Mouse (Mus musculus) hindbrain, embryonic 16.5 days (tissue): ENCODE results near the gene Fam131b. TPM values are rescaled to one million over a fixed set of nuclear protein-coding genes. Genes with fewer than 3 reads are reported as not detected.

Experiments used
- ATAC-seq: fragments of 200-750 bp; cut with Nextera tagmentation; 2 replicates; pipeline ENCODE4 v1.8.0; 2017; ENCODE audit warnings: moderate TSS enrichment, moderate library complexity
- H3K27ac ChIP-seq: fragments of 300-500 bp; sonication (generic); 2 replicates; pipeline ENCODE4 v1.5.1; 2014; ENCODE audit warnings: low read depth, mild to moderate bottlenecking, control low read depth, low read length, moderate library complexity
- H3K27me3 ChIP-seq: fragments of 300-500 bp; sonication (generic); replicated peaks from 2 replicates; pipeline ENCODE4 v1.6.1; 2014; ENCODE audit warnings: low read length; ENCODE audit not compliant: control insufficient read depth, insufficient read depth
- H3K36me3 ChIP-seq: fragments of 300-500 bp; sonication (generic); 2 replicates; pipeline ENCODE4 v1.6.1; 2014; ENCODE audit warnings: mild to moderate bottlenecking, low read length, moderate library complexity, mixed read lengths; ENCODE audit not compliant: control insufficient read depth, insufficient read depth
- H3K4me1 ChIP-seq: fragments of 300-500 bp; sonication (generic); 2 replicates; pipeline ENCODE4 v1.6.1; 2014; ENCODE audit warnings: low read depth, low read length; ENCODE audit not compliant: control insufficient read depth, insufficient read depth
- H3K4me2 ChIP-seq: fragments of 300-500 bp; sonication (generic); 2 replicates; pipeline ENCODE4 v1.6.1; 2014; ENCODE audit warnings: mild to moderate bottlenecking, low read length, control low read depth, moderate library complexity
- H3K4me3 ChIP-seq: fragments of 300-500 bp; sonication (generic); 2 replicates; pipeline ENCODE4 v1.5.1; 2014; ENCODE audit warnings: mild to moderate bottlenecking, low read length, control low read depth, moderate library complexity
- H3K9ac ChIP-seq: fragments of 300-500 bp; sonication (generic); 2 replicates; pipeline ENCODE4 v1.6.1; 2014; ENCODE audit warnings: low read depth, mild to moderate bottlenecking, control low read depth, low read length, moderate library complexity
- H3K9me3 ChIP-seq: fragments of 300-500 bp; sonication (generic); 2 replicates; pipeline ENCODE4 v1.6.1; 2014; ENCODE audit warnings: mild to moderate bottlenecking, low read length, moderate library complexity; ENCODE audit not compliant: control insufficient read depth
- WGBS: fragments of 180-500 bp; shearing (Covaris S2); extraction: QIAGEN DNeasy Blood & Tissue Kit; methylation state at CpG from one replicate; pipeline ENCODE4 v1.1.7; 2014; 5-methylcytosine and 5-hydroxymethylcytosine counted together
- polyA plus RNA-seq: library from polyadenylated mRNA; unstranded; fragments of >200 nt; fragmentation: Nextera tagmentation; extraction: Ambion mirVana; gene quantifications from 2 replicates; pipeline ENCODE4 v1.2.1, GENCODE M21; 2015

The Fam131b gene
- polyA plus RNA-seq, 1 experiment from 2014 or later = 7.3 TPM

DNA sequence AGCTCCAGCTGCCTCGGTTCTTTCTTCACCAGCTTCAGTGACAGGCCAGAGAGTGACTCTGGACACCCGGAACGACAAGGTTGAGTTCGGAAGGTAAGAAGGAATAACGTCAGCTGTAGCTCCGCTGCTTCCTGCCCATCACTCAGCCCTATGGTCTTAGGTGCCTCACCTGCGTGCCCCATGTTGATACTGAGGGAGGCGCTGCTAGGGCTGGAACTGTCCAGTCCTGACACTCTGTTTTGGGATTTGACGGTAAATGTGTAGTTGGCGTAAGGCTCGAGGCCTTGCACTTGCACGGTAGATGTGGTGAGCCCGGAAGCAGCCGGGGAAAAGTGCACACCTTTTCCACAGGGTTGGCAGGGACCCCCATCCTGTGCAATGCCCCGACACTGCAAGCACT, 40.2 kb upstream of the Fam131b start:
- Histone ChIP-seq H3K9me3 (no peaks in the 10 kb centered on the region), H3K4me1 (peaks cover 2% of the 10 kb centered on the region; the same call in 1 of the 2 replicates), H3K4me3 (no peak overlapping the region), H3K36me3 (peaks cover 5% of the 10 kb centered on the region), H3K27ac (no peak overlapping the region), H3K4me2 (no peak overlapping the region), H3K9ac (no peak overlapping the region), H3K27me3 (no peaks in the 10 kb centered on the region)
- no peak for ATAC-seq
- 93% methylated on average over 15 of the region's 15 CpGs for WGBS

DNA sequence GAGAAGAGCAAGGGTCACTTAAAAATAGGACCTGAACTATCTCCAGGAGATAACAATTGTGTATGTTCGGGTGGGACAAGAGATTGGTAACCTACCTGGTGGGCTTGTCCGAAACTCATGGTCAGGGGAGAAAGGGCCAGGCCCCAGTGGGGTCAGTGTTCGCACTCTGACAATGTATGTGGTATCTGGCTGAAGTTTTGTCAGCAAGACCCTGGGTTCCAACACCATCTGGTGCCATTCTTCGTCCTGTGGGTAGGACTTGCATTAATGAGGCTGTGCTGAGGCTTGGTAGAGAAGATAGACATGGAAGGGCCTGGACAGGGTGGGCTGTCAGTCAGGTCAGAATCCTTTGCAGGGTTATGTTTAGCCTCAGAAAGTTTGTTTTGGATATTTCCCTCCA, 39.6 kb upstream of the Fam131b start:
- peaks cover 8% of the 10 kb centered on the region for H3K36me3 ChIP-seq
- no peak overlapping the region for H3K27ac ChIP-seq
- 91% methylated on average over 4 of the region's 4 CpGs for WGBS
- no peak for ATAC-seq
- no peaks in the 10 kb centered on the region for H3K9me3 ChIP-seq
- H3K4me3 ChIP-seq = no peak overlapping the region
- no peaks in the 10 kb centered on the region for H3K27me3 ChIP-seq
- H3K4me1 ChIP-seq = peaks cover 2% of the 10 kb centered on the region; the same call in 1 of the 2 replicates
- H3K9ac ChIP-seq = no peak overlapping the region
- H3K4me2 ChIP-seq = no peak overlapping the region

DNA sequence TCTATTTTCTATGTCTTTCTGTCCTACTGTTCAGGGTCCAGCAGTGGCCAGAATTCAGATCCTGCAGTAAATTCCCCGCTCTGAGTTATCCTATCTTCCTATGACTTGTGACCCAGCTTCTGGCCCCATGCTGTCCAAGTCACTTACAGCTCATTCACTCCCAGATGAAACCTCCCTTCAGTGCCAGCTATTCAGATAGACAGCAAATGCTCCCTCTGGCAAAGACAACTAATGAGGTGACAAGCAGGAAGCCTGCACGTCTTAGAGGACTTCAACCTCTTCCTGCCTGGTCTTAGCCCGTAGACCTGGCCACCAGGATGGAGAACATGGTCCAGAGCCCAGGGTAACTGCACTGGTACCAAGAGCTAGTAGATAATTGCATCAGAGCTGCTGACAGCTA, 38.5 kb upstream of the Fam131b start:
- H3K36me3 ChIP-seq = peaks cover 13% of the 10 kb centered on the region
- H3K27me3 ChIP-seq = no peaks in the 10 kb centered on the region
- H3K27ac ChIP-seq = no peak overlapping the region
- H3K4me3 ChIP-seq = no peak overlapping the region
- peaks cover 2% of the 10 kb centered on the region; the same call in 1 of the 2 replicates for H3K4me1 ChIP-seq
- H3K9me3 ChIP-seq = no peaks in the 10 kb centered on the region
- ATAC-seq = peak; percentile 24; the same call in 1 of the 2 replicates
- H3K4me2 ChIP-seq = no peak overlapping the region
- 48% methylated on average over 3 of the region's 3 CpGs for WGBS
- no peak overlapping the region for H3K9ac ChIP-seq

GRCm38 (mm10) chr6:42362497-42362896, 38.1 kb upstream of the Fam131b start:
- H3K36me3 ChIP-seq = peaks cover 13% of the 10 kb centered on the region
- no peak overlapping the region for H3K9ac ChIP-seq
- no peaks in the 10 kb centered on the region for H3K27me3 ChIP-seq
- H3K4me1 ChIP-seq = peaks cover 2% of the 10 kb centered on the region; the same call in 1 of the 2 replicates
- H3K9me3 ChIP-seq = no peaks in the 10 kb centered on the region
- WGBS = 88% methylated on average over 1 of the region's 1 CpGs
- no peak overlapping the region for H3K4me3 ChIP-seq
- ATAC-seq = peak; percentile 19; the same call in 1 of the 2 replicates
- H3K4me2 ChIP-seq = no peak overlapping the region
- H3K27ac ChIP-seq = no peak overlapping the region

GRCm38 (mm10) chr6:42362074-42362473, 37.6 kb upstream of the Fam131b start:
- no peaks in the 10 kb centered on the region for H3K27me3 ChIP-seq

GRCm38 (mm10) chr6:42361041-42361895, 36.8 kb upstream of the Fam131b start:
- 94% methylated on average over 13 of the region's 13 CpGs for WGBS
- ATAC-seq = no peak

More at GRCm38 (mm10) chr6:42362074-42362473, 37.6 kb upstream of the Fam131b start:
- no peak for ATAC-seq
- 58% methylated on average over 1 of the region's 1 CpGs for WGBS
- Histone ChIP-seq H3K4me1 (peaks cover 2% of the 10 kb centered on the region; the same call in 1 of the 2 replicates), H3K27ac (no peak overlapping the region), H3K36me3 (peaks cover 13% of the 10 kb centered on the region), H3K4me2 (no peak overlapping the region), H3K9me3 (no peaks in the 10 kb centered on the region), H3K9ac (no peak overlapping the region), H3K4me3 (no peak overlapping the region)

GRCm38 (mm10) chr6:42360231-42360840, 35.9 kb upstream of the Fam131b start:
- Histone ChIP-seq H3K4me2 (no peak overlapping the region), H3K4me1 (peaks cover 2% of the 10 kb centered on the region; the same call in 1 of the 2 replicates), H3K4me3 (no peak overlapping the region), H3K9ac (no peak overlapping the region), H3K27me3 (no peaks in the 10 kb centered on the region), H3K9me3 (no peaks in the 10 kb centered on the region), H3K36me3 (peaks cover 22% of the 10 kb centered on the region), H3K27ac (no peak overlapping the region)
- no peak for ATAC-seq
- WGBS = 88% methylated on average over 6 of the region's 6 CpGs

More at GRCm38 (mm10) chr6:42361041-42361895, 36.8 kb upstream of the Fam131b start:
- no peak overlapping the region for H3K4me3 ChIP-seq
- no peaks in the 10 kb centered on the region for H3K9me3 ChIP-seq
- peaks cover 2% of the 10 kb centered on the region; the same call in 1 of the 2 replicates for H3K4me1 ChIP-seq
- no peaks in the 10 kb centered on the region for H3K27me3 ChIP-seq
- no peak overlapping the region for H3K9ac ChIP-seq
- H3K4me2 ChIP-seq = no peak overlapping the region
- H3K36me3 ChIP-seq = peaks cover 19% of the 10 kb centered on the region
- H3K27ac ChIP-seq = no peak overlapping the region

GRCm38 (mm10) chr6:42359364-42360147, 35.1 kb upstream of the Fam131b start:
- Histone ChIP-seq H3K9me3 (no peaks in the 10 kb centered on the region), H3K9ac (no peak overlapping the region), H3K27me3 (no peaks in the 10 kb centered on the region), H3K4me2 (no peak overlapping the region), H3K36me3 (peaks cover 22% of the 10 kb centered on the region), H3K4me3 (no peak overlapping the region), H3K27ac (no peak overlapping the region), H3K4me1 (peaks cover 2% of the 10 kb centered on the region; the same call in 1 of the 2 replicates)
- 78% methylated on average over 9 of the region's 9 CpGs for WGBS
- ATAC-seq = no peak
